Mouse (Mus musculus): Measurements from ENCODE around the gene Kcnip4.

The Kcnip4 gene

GRCm38 (mm10) chr5:49524394-49525241 is at the start of gene Kcnip4:
TSS of gene Kcnip4 (minus strand) at chr5:49524907.
- in situ Hi-C loops (cut with MboI, MseI), result no loop called here

DNA sequence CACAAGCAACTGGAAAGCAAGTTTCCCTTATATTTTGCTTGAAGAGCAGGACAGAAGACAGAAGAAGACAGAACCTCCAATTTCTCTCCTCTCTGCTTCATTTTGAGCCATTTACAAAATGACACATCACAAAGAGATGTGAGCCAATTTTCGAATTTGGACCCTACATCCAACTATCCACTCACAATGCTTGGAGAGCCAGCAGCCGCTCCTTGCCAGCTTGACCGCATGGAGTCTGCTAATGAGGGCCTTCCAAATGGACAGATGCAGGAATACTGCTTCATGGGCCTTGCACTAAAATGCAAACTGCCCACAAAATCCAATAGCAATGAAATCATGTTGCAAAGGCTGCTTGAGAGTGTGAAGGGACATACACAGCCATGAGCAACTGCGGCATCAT is 47.2 kb upstream of the Kcnip4 start:
- in situ Hi-C loops (cut with MboI, MseI), result no loop called here

GRCm38 (mm10) chr5:49563751-49564150 is 39.0 kb upstream of the Kcnip4 start:
- in situ Hi-C loops (cut with MboI, MseI), result no loop called here

- in situ Hi-C loops (cut with MboI, MseI), result no loop called here
Measured at GRCm38 (mm10) chr5:49557436-49557835, 32.7 kb upstream of the Kcnip4 start.

DNA sequence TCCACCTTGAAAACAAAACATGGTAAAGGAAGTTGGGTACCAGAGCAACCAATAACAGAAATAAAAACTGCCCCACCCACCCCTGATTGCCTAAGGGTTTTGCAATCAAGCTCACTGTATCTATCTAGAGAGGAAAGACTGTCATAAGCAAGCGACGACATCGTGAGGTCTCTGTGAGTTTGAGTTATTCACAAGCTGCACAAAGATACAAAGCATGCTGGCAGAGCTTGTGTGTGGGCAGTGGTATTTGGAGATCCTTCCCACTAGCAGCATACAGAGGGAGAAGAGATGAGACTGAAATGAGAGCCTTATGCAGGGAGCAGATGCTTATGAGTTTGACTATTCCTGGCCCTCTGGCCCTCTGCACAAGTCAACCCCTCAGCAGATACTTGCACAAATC is 23.2 kb upstream of the Kcnip4 start:
- in situ Hi-C loops (cut with MboI, MseI), result no loop called here

DNA sequence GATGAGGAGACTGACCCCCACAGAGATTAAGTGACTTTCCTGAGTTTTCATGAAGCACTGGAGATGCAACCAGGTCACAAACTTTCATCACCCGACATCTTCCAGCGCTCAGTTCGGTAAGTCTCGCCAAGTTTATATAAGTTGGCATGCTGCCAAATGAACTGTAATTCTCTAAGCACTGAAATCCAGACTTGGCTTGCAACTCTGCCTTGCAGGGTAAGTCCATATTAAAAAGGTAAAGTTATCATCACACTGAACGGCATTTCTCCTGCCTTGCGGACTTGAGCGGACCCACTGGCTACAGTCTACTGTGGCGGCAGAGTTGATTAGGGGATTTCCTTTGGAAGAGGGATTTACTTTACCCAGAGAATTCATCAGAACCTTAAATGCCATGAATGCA is 4.7 kb upstream of the Kcnip4 start:
- in situ Hi-C loops (cut with MboI, MseI), result no loop called here

DNA sequence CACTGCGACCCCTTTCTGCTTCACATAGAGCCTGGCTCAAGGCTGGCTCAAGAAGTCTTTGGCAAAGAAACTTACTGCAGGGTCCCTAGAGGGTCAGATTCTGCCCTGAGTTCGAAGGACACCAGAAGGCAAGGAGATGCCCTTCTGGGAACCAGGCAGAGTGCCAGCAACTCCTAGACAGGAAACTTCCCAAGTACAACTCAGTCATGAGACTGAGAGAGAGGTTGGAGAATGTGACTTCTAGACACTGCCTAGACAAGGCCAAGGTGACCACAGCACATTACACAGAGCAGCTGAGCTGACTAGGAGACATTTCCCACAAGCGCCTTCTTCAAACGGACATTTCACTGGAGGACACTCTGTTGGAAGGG is 520 bp upstream of the Kcnip4 start:
- in situ Hi-C loops (cut with MboI, MseI), result no loop called here

- in situ Hi-C loops (cut with MboI, MseI), result no loop called here
Measured at GRCm38 (mm10) chr5:49523997-49524393, 712 bp downstream of the Kcnip4 start.

DNA sequence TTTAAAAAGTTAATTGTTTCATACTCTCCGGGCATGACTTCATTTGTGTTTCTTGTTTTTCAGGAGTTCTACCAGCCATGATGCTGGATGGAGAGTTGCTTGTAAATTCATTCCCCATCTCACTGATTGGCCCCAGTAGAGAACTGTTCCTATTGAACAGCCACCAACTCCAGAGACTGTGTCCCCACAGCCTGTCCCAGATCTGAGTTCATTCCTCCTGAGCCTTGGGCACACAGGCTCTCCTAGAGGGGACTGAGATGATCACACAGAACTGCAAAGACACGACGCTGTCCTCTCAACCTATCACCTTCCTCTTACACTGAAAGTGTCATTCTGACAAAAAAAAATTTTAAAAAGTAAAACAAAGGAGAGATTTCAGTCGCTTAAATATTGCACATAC is 1.7 kb downstream of the Kcnip4 start:
- in situ Hi-C loops (cut with MboI, MseI), result no loop called here

DNA sequence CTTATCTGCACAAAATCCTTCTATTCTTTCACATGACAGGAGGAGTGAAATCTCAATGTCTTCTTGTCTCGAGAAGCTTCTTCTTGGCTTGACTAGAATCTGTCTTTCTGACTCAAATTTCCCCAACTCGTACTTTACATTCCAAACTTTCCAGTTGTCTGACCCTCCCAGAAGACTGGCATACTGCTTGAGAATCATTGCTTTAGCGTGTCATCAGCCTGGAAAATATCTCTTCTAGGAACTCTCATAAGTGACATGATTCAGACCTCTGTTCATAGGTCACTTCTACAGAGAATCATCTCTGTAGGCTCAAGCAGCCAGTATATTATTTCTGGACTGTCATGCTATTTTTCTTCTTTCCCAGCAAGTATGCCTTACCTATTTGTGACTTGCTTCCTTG is 26.0 kb downstream of the Kcnip4 start:
- in situ Hi-C loops (cut with MboI, MseI), result no loop called here

GRCm38 (mm10) chr5:49487270-49487669 is 37.4 kb downstream of the Kcnip4 start:
- in situ Hi-C loops (cut with MboI, MseI), result no loop called here

DNA sequence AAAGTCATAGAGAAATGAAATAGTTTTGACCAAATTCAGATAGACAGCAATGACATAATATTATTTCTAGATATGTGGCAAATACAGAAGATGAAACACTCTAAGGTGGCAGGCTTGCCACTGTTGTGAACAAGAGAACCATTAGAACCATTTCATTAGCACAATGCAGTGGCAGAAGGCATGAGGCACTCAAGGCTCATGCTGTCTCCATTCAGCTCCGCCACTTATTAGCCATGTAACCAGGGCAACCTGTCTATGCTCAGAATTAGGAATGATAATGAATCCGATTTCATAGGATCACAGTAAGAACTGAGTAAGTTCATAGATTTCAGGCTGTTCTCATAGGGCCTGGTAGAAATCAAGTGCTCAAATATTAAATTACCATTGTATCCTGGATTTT is 54.0 kb downstream of the Kcnip4 start:
- in situ Hi-C loops (cut with MboI, MseI), result no loop called here

DNA sequence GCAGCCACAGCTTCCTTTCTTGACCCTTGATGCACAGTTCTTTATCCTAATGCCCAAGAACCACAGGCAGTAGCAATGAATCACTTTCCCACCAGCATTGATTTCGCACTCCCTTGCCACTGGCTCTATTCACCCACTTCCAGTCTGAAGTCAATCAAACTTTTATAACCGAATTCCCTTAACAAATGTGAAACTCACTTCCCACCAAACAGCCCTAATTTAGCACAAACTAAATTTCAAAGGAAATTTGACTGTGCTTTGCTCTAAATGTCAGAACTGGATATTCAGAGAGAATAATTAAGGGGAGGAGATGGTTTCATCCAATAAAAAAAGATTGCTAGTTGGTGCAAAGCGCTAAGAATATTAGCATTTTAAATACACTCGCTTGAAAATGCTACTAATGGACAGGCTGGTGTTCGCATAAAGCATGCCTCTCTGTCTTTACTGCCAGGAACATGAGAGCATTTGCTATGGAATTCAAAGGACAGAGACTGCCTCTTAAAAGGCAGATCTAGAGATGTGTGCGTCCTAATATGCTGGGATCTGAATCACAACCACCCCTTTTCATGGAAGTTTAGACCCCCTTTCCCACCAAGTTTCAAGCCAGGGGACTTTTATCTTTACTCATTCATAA is 63.9 kb downstream of the Kcnip4 start:
- in situ Hi-C loops (cut with MboI, MseI), result no loop called here

DNA sequence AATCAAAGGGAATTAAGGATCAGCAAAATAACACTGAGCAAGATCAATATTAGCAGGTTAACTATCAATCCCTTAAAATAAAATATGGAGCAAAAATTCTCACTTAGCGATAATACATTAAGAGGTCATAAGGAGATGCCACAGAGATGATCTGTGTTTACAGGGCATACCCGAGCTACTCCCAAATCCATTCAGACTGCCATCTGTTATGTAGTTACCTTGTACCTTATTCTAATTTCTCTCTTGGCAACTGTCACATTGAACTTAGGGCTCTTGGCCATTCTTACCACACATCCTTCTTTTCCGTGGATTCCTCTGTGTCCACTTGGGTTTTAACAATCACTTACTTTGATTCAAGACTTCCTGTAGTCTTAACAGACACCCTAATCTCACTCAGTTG is 71.6 kb downstream of the Kcnip4 start:
- in situ Hi-C loops (cut with MboI, MseI), result loop anchor here (10.0 kb wide), 1 partner anchor 958 kb away; no protein-coding TSS in a partner anchor

DNA sequence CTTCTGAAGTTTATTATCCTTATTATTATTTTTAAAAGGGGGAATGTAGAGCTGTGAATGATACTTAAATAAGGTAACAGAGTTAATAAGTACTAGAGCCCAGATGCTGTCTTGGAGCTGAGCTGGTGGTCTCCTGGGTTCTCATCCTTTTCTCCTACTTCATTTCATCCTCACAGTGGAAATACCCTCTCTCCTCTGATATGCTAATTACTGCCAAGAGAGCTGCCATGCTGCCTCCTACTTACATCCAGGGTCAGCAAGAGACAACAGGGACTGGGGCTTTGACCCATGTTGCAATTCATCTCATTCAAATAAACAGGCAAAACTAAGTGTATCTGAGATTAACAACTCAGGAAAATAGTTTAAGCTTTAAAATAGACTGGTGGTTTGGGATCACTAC is 73.4 kb downstream of the Kcnip4 start:
- in situ Hi-C loops (cut with MboI, MseI), result loop anchor here (10.0 kb wide), 1 partner anchor 956 kb away; no protein-coding TSS in a partner anchor

GRCm38 (mm10) chr5:49450876-49451275 is 73.8 kb downstream of the Kcnip4 start:
- in situ Hi-C loops (cut with MboI, MseI), result loop anchor here (10.0 kb wide), 1 partner anchor 956 kb away; no protein-coding TSS in a partner anchor

DNA sequence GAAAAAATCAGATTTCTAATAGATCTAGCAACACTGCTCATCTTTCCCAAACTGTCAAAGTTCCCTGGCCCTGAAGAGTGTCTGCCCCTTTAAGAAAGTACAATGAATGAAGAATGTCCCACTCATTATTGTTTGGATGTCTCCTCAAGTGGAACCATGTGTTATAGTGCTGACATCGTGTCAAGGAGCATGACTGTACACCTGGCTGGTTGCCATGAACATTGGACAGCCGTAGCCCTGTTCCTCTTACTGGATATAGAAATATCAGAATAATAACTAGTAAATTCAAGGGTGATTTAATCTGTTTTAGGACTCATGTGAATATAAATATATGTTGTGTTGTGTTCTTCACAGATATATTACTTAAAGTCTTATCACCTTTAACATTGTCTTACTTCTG is 87.5 kb downstream of the Kcnip4 start:
- in situ Hi-C loops (cut with MboI, MseI), result no loop called here

DNA sequence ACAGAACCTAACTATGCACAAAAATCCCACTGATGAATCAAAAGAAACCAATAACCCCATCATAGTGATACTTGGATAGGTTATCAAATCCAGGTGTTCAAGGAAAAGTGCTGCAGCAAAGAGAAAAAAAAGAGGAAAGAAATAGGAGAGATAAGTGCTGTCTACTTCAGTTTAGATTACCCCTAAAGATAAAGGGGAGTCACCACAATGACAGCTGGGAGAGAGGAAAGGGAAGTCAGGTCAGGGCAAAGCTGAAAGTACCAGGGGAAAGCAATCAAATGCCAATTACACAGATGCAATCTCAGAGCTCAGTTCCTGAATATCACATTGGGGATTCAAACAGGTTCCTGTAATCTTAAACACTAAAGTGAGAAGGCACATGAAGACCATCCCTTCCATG is 97.0 kb downstream of the Kcnip4 start:
- in situ Hi-C loops (cut with MboI, MseI), result no loop called here

DNA sequence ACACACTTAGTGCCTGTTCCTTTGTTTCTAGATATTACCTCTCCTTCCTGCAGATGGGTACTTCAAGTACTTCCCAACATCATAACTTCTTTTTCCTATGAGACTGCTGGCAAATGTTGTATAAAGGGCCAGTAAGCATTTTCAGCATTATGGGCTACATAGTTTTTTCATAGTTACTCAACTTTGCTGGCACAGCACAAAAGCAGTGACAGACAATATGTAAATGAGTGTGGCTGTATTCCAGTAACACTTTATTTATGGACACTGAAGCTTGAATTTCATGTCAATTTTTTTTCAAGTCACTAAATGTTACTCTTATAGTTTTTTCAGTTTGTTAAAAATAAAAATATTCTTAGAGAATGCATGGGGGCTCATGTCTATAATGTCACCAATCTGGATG is 105.0 kb downstream of the Kcnip4 start:
- in situ Hi-C loops (cut with MboI, MseI), result no loop called here

- in situ Hi-C loops (cut with MboI, MseI), result no loop called here
Measured at GRCm38 (mm10) chr5:49408351-49408750, 116.4 kb downstream of the Kcnip4 start.

GRCm38 (mm10) chr5:49370543-49371076 is 154.1 kb downstream of the Kcnip4 start:
- in situ Hi-C loops (cut with MboI, MseI), result loop anchor here (10.0 to 25.0 kb wide), 2 partner anchors 592 to 1934 kb away; no protein-coding TSS in a partner anchor

GRCm38 (mm10) chr5:49368636-49369423 is 155.9 kb downstream of the Kcnip4 start:
- in situ Hi-C loops (cut with MboI, MseI), result loop anchor here (25.0 kb wide), 1 partner anchor 593 kb away; no protein-coding TSS in a partner anchor

Measured in regulatory T cell (primary cell).